In genomic region chr7:16119569-16120261, GRCm38 (mm10) we compare ENCODE assay signal across 8 mouse cellular contexts. TPM values are rescaled to one million over a fixed set of nuclear protein-coding genes. Genes with fewer than 3 reads are reported as not detected.
DNase-seq lines count a peak whose midpoint lies in the region; ATAC-seq lines count a peak whose summit lies in the region.

Kptn (plus strand) TSS chr7:16119895.

- peaks cover 25% of the 10 kb centered on the region for H3K36me3 ChIP-seq in lung, embryonic 16.5 days (ENCODE audit: control insufficient read depth, insufficient read depth, low read length)

- H3K9ac ChIP-seq in lung, embryonic 16.5 days (ENCODE audit: low read length), result peak within 1 kb of the TSS; percentile 85

- WGBS in lung, embryonic 16.5 days, result 1% methylated on average over 33 of the region's 33 CpGs

- peak within 1 kb of the TSS; percentile 78 for H3K4me2 ChIP-seq in lung, embryonic 16.5 days (ENCODE audit: low read depth, low read length)

- no peaks in the 10 kb centered on the region for H3K9me3 ChIP-seq in lung, embryonic 16.5 days (ENCODE audit: control insufficient read depth, low read length)

- ATAC-seq in hematopoietic stem cell, adult 5-6 weeks (replicated peaks in 1 of 2; ENCODE audit: insufficient read depth in 1 of 2, low FRiP score in 2 of 2, low TSS enrichment in 1 of 2, low read depth in 1 of 2, poor library complexity in 2 of 2, severe bottlenecking in 2 of 2), result peak; percentile 79 to 88
- peak; percentile 91 for ATAC-seq in lung, embryonic 16.5 days (ENCODE audit: low read depth)

- H3K27me3 ChIP-seq in lung, embryonic 16.5 days (ENCODE audit: control insufficient read depth, insufficient read depth, low read depth, low read length), result no peaks in the 10 kb centered on the region

- peak within 1 kb of the TSS; percentile 80 for H3K27ac ChIP-seq in lung, embryonic 16.5 days (ENCODE audit: low read length)

- peaks cover 6% of the 10 kb centered on the region for H3K4me1 ChIP-seq in lung, embryonic 16.5 days (replicated peaks; ENCODE audit: control insufficient read depth, insufficient read depth, low read length)

- peak within 1 kb of the TSS; percentile 86 for H3K4me3 ChIP-seq in lung, embryonic 16.5 days (ENCODE audit: low read length)

- DNase-seq in MEL-GATA-1-ER (ENCODE audit: extremely low read depth, low read depth), result peak; percentile 86
- peak; percentile 96 for DNase-seq in cerebellum, adult 8-10 months
- peak; percentile 93 for DNase-seq in forelimb bud, embryonic 11.5 days (ENCODE audit: low read depth, low spot score)
- peak; percentile 94 for DNase-seq in layer of hippocampus, adult 9-10 months (ENCODE audit: low spot score)
- peak; percentile 95 for DNase-seq in ovary, postnatal 10 days (ENCODE audit: low spot score)
- DNase-seq in thymus, postnatal 10 days (ENCODE audit: low spot score in 2 of 2), result peak; percentile 83 to 90

RNA-seq across cellular contexts. Expression of gene Kptn, which starts in this region (rescaled TPM):
- total RNA-seq in hematopoietic stem cell, adult 5-6 weeks (2017), result 13.8 and 14.8 TPM in 2 replicates
- polyA plus RNA-seq in lung, embryonic 16.5 days (2015; fragmentation: Nextera tagmentation; extraction: Ambion mirVana), result 28.3 and 31.7 TPM in 2 replicates

Comparison
In these comparisons a context has a peak if more than half of its experiments do, and no peak if none do; other contexts are left out.
1. Peak in every context shown above with its lines: DNase-seq, ATAC-seq, H3K4me3 ChIP-seq and H3K27ac ChIP-seq.